Comparison of ENCODE assay signal across 8 mouse cellular contexts in genomic region chr8:83449960-83450359, GRCm38 (mm10). TPM values are rescaled to one million over a fixed set of nuclear protein-coding genes. Genes with fewer than 3 reads are reported as not detected.
DNase-seq lines count a peak whose midpoint lies in the region; ATAC-seq lines count a peak whose summit lies in the region.

No protein-coding gene starts in this region.

- no peak overlapping the region for H3K27ac ChIP-seq in liver, embryonic 12.5 days

- H3K27me3 ChIP-seq in liver, embryonic 12.5 days (replicated peaks) = no peaks in the 10 kb centered on the region

- no peak for ATAC-seq in liver, embryonic 12.5 days
- ATAC-seq in common myeloid progenitor, adult 5-6 weeks (replicated peaks; ENCODE audit: low read depth, poor library complexity, severe bottlenecking) = peak; percentile 47; the same call in 1 of the 2 replicates
- ATAC-seq in megakaryocyte progenitor cell, adult 5-6 weeks (replicated peaks; ENCODE audit: poor library complexity) = peak; percentile 80

- H3K4me1 ChIP-seq in liver, embryonic 12.5 days = no peaks in the 10 kb centered on the region; the same call in 1 of the 2 replicates

- H3K4me3 ChIP-seq in liver, embryonic 12.5 days = no peak overlapping the region

- no peak overlapping the region for H3K4me2 ChIP-seq in liver, embryonic 12.5 days

- H3K36me3 ChIP-seq in liver, embryonic 12.5 days = no peaks in the 10 kb centered on the region

- 68% methylated on average over 1 of the region's 1 CpGs for WGBS in liver, embryonic 12.5 days (ENCODE audit: insufficient replicate concordance)

- no peak overlapping the region for H3K9ac ChIP-seq in liver, embryonic 12.5 days

- no peaks in the 10 kb centered on the region for H3K9me3 ChIP-seq in liver, embryonic 12.5 days (replicated peaks)

- peak; percentile 39 for DNase-seq in adrenal gland, postnatal 10 days
- DNase-seq in adrenal gland, adult 8-10 months = no peak
- DNase-seq in liver = peak; percentile 49
- DNase-seq in layer of hippocampus, postnatal 14 days (ENCODE audit: low spot score in 2 of 2) = no peak
- DNase-seq in layer of hippocampus, postnatal 25 days (ENCODE audit: extremely low spot score in 1 of 2, low spot score in 1 of 2) = no peak

RNA-seq across cellular contexts. Expression of gene Scoc, which starts 8.2 kb away (rescaled TPM):
- total RNA-seq in adrenal gland, postnatal 10 days (2021) = 10 to 100 TPM; 58.0 to 62.4 TPM
- 10 to 100 TPM; 64.7 to 84.2 (median 75.1) TPM for total RNA-seq in adrenal gland, adult 8-10 months (2022)
- polyA plus RNA-seq in liver, embryonic 12.5 days (2016; fragmentation: Nextera tagmentation; extraction: Ambion mirVana) = 78.8 and 84.8 TPM in 2 replicates
- total RNA-seq in common myeloid progenitor, adult 5-6 weeks (2017) = 52.8 and 70.0 TPM in 2 replicates
- 64.4 and 70.9 TPM in 2 replicates for total RNA-seq in megakaryocyte progenitor cell, adult 5-6 weeks (2015)
- total RNA-seq in megakaryocyte progenitor cell, adult 5-6 weeks (2017) = 27.9 and 43.9 TPM in 2 replicates
- 100 to 1,000 TPM; 233 TPM for total RNA-seq in layer of hippocampus, postnatal 14 days (2021)
- total RNA-seq in layer of hippocampus, postnatal 25 days (2021) = 100 to 1,000 TPM; 212 to 226 TPM

Comparison
In these comparisons a context has a peak if more than half of its experiments do, and no peak if none do; other contexts are left out.
1. DNase-seq: peak in adrenal gland, postnatal 10 days (single experiment) and liver (single experiment); none in adrenal gland, adult 8-10 months (single experiment), layer of hippocampus, postnatal 14 days (0 of 2) and layer of hippocampus, postnatal 25 days (0 of 2).